Mouse (Mus musculus) liver, postnatal 0 days (tissue): Measurements from ENCODE around the gene Slc26a8. TPM values are rescaled to one million over a fixed set of nuclear protein-coding genes. Genes with fewer than 3 reads are reported as not detected.
A peak's percentile ranks its signal among the peaks of the same experiment; 100 is the strongest.

Experiments
- ATAC-seq: fragments of 200-750 bp; cut with Nextera tagmentation; 2 replicates; pipeline ENCODE4 v1.8.0; 2017; ENCODE audit warnings: mild to moderate bottlenecking, moderate library complexity
- DNase-seq: peaks from one replicate; pipeline ENCODE4 v3.0.0-alpha.2; 2016
- H3K27ac ChIP-seq: fragments of 300-500 bp; sonication (generic); 2 replicates; pipeline ENCODE4 v1.5.1; 2014; ENCODE audit warnings: antibody characterized with exemption, moderate library complexity, mild to moderate bottlenecking, low read depth
- H3K27me3 ChIP-seq: fragments of 300-500 bp; sonication (generic); 2 replicates; pipeline ENCODE4 v1.6.1; 2014; ENCODE audit warnings: low read length, control low read depth, mixed read lengths; ENCODE audit not compliant: insufficient read depth
- H3K36me3 ChIP-seq: fragments of 300-500 bp; sonication (generic); replicated peaks from 2 replicates; pipeline ENCODE4 v1.6.1; 2014; ENCODE audit warnings: mild to moderate bottlenecking, control low read depth, low read length, moderate library complexity, mixed read lengths; ENCODE audit not compliant: insufficient read depth
- H3K4me1 ChIP-seq: fragments of 300-500 bp; sonication (generic); 2 replicates; pipeline ENCODE4 v1.6.1; 2014; ENCODE audit warnings: antibody characterized with exemption, mild to moderate bottlenecking, control low read depth; ENCODE audit not compliant: insufficient read depth
- H3K4me2 ChIP-seq: fragments of 300-500 bp; sonication (generic); 2 replicates; pipeline ENCODE4 v1.6.1; 2014; ENCODE audit warnings: low read depth, mild to moderate bottlenecking, low read length, moderate library complexity, mixed read lengths
- H3K4me3 ChIP-seq: fragments of 300-500 bp; sonication (generic); 2 replicates; pipeline ENCODE4 v1.5.1; 2014; ENCODE audit warnings: low read depth, low read length
- H3K9ac ChIP-seq: fragments of 300-500 bp; sonication (generic); replicated peaks from 2 replicates; pipeline ENCODE4 v1.6.1; 2014; ENCODE audit warnings: mild to moderate bottlenecking, moderate library complexity
- H3K9me3 ChIP-seq: fragments of 300-500 bp; sonication (generic); 2 replicates; pipeline ENCODE4 v1.6.1; 2016; ENCODE audit warnings: mild to moderate bottlenecking, control low read depth, low read length, mixed read lengths
- CTCF ChIP-seq: sonication (generic); IDR thresholded peaks from 2 replicates; pipeline ENCODE4 v1.5.1; 2016; ENCODE audit warnings: antibody characterized with exemption, low read depth
- EP300 ChIP-seq: IDR thresholded peaks from 2 replicates; pipeline ENCODE4 v1.6.1; 2016; ENCODE audit warnings: antibody characterized with exemption, low read depth, mild to moderate bottlenecking
- WGBS: fragments of 180-500 bp; shearing (Covaris S2); extraction: QIAGEN DNeasy Blood & Tissue Kit; methylation state at CpG from one replicate; pipeline ENCODE4 v1.1.7; 2014; ENCODE audit not compliant: insufficient replicate concordance; 5-methylcytosine and 5-hydroxymethylcytosine counted together
- polyA plus RNA-seq: library from polyadenylated mRNA; unstranded; fragments of >200 nt; fragmentation: Nextera tagmentation; extraction: Ambion mirVana; gene quantifications from 2 replicates; pipeline ENCODE4 v1.2.1, GENCODE M21; 2015

Gene Slc26a8
- polyA plus RNA-seq, 1 experiment from 2014 or later: 0.51 TPM

GRCm38 (mm10) chr17:28618775-28619174 is 71.3 kb downstream of the Slc26a8 start:
- ATAC-seq (no peak), DNase-seq (no peak)
- Histone ChIP-seq H3K27me3 (no peaks in the 10 kb centered on the region), H3K36me3 (peaks cover 11% of the 10 kb centered on the region; the same call in 1 of the 2 replicates), H3K4me3 (no peak overlapping the region), H3K4me1 (peaks cover 37% of the 10 kb centered on the region), H3K4me2 (peak overlapping the region; percentile 13; the same call in 1 of the 2 replicates), H3K9ac (no peak overlapping the region), H3K9me3 (no peaks in the 10 kb centered on the region), H3K27ac (no peak overlapping the region)
- TF ChIP-seq CTCF: no peak
- no peak for TF ChIP-seq EP300
- WGBS: 96% methylated on average over 1 of the region's 1 CpGs

- Histone ChIP-seq H3K4me3 (no peak overlapping the region), H3K27me3 (no peaks in the 10 kb centered on the region), H3K4me2 (no peak overlapping the region), H3K9ac (0 out of 2 replicates have a peak overlapping the region, but pooled peaks have one; percentile 26), H3K27ac (no peak overlapping the region), H3K9me3 (no peaks in the 10 kb centered on the region), H3K4me1 (peaks cover 37% of the 10 kb centered on the region), H3K36me3 (peaks cover 11% of the 10 kb centered on the region; the same call in 1 of the 2 replicates)
- ATAC-seq (peak; percentile 18), DNase-seq (peak; percentile 22)
- 52% methylated on average over 7 of the region's 7 CpGs for WGBS
- TF ChIP-seq EP300 (no peak), CTCF (no peak)
Measured at GRCm38 (mm10) chr17:28618124-28618523, 71.9 kb downstream of the Slc26a8 start.

GRCm38 (mm10) chr17:28617636-28618035 is 72.4 kb downstream of the Slc26a8 start:
- 50% methylated on average over 10 of the region's 10 CpGs for WGBS
- 0 out of 2 replicates have a peak overlapping the region, but pooled peaks have one; percentile 26 for H3K9ac ChIP-seq
- H3K9me3 ChIP-seq: no peaks in the 10 kb centered on the region
- no peak overlapping the region for H3K27ac ChIP-seq
- no peak for ATAC-seq
- H3K4me2 ChIP-seq: no peak overlapping the region
- peaks cover 11% of the 10 kb centered on the region; the same call in 1 of the 2 replicates for H3K36me3 ChIP-seq
- H3K27me3 ChIP-seq: no peaks in the 10 kb centered on the region
- H3K4me3 ChIP-seq: no peak overlapping the region
- no peak for DNase-seq
- peaks cover 36% of the 10 kb centered on the region for H3K4me1 ChIP-seq
- TF ChIP-seq EP300 (no peak), CTCF (no peak)

- ATAC-seq: no peak
- WGBS: 89% methylated on average over 4 of the region's 4 CpGs
Measured at GRCm38 (mm10) chr17:28615332-28615731, 74.7 kb downstream of the Slc26a8 start.

GRCm38 (mm10) chr17:28613096-28613495 is 76.9 kb downstream of the Slc26a8 start:
- H3K27me3 ChIP-seq: no peaks in the 10 kb centered on the region
- DNase-seq (no peak), ATAC-seq (no peak)
- H3K9me3 ChIP-seq: no peaks in the 10 kb centered on the region
- WGBS: 73% methylated on average over 6 of the region's 6 CpGs
- H3K36me3 ChIP-seq: peaks cover 9% of the 10 kb centered on the region; the same call in 1 of the 2 replicates
- TF ChIP-seq CTCF: no peak
- TF ChIP-seq EP300: no peak
- no peak overlapping the region for H3K9ac ChIP-seq
- H3K4me3 ChIP-seq: no peak overlapping the region
- H3K27ac ChIP-seq: no peak overlapping the region
- H3K4me1 ChIP-seq: peaks cover 15% of the 10 kb centered on the region
- no peak overlapping the region for H3K4me2 ChIP-seq

More at GRCm38 (mm10) chr17:28615332-28615731, 74.7 kb downstream of the Slc26a8 start:
- Histone ChIP-seq H3K9me3 (no peaks in the 10 kb centered on the region), H3K4me3 (no peak overlapping the region), H3K4me1 (peaks cover 22% of the 10 kb centered on the region), H3K27ac (no peak overlapping the region), H3K27me3 (no peaks in the 10 kb centered on the region), H3K36me3 (peaks cover 11% of the 10 kb centered on the region; the same call in 1 of the 2 replicates), H3K4me2 (no peak overlapping the region), H3K9ac (no peak overlapping the region)
- TF ChIP-seq CTCF (no peak), EP300 (no peak)
- no peak for DNase-seq

- H3K36me3 ChIP-seq: peaks cover 14% of the 10 kb centered on the region; the same call in 1 of the 2 replicates
- ATAC-seq: no peak
- no peak overlapping the region for H3K4me3 ChIP-seq
- 53% methylated on average over 2 of the region's 2 CpGs for WGBS
- H3K4me1 ChIP-seq: peaks cover 10% of the 10 kb centered on the region
- TF ChIP-seq CTCF: no peak
- TF ChIP-seq EP300: no peak
- no peaks in the 10 kb centered on the region for H3K27me3 ChIP-seq
- no peaks in the 10 kb centered on the region for H3K9me3 ChIP-seq
- H3K27ac ChIP-seq: no peak overlapping the region
- no peak for DNase-seq
- no peak overlapping the region for H3K9ac ChIP-seq
- H3K4me2 ChIP-seq: no peak overlapping the region
Measured at GRCm38 (mm10) chr17:28612603-28613002, 77.4 kb downstream of the Slc26a8 start.

GRCm38 (mm10) chr17:28609543-28609942 is 80.5 kb downstream of the Slc26a8 start:
- ATAC-seq: no peak
- Histone ChIP-seq H3K27me3 (no peaks in the 10 kb centered on the region), H3K36me3 (peaks cover 29% of the 10 kb centered on the region), H3K27ac (no peak overlapping the region), H3K9ac (no peak overlapping the region), H3K4me2 (no peak overlapping the region), H3K9me3 (no peaks in the 10 kb centered on the region), H3K4me1 (no peaks in the 10 kb centered on the region), H3K4me3 (no peak overlapping the region)
- DNase-seq: no peak
- no peak for TF ChIP-seq EP300
- no peak for TF ChIP-seq CTCF
- 33% methylated on average over 3 of the region's 3 CpGs for WGBS
